Mouse (Mus musculus) adrenal gland, postnatal 10 days (tissue): ENCODE measurements around the gene Slc25a3. TPM values are rescaled to one million over a fixed set of nuclear protein-coding genes. Genes with fewer than 3 reads are reported as not detected.

Experiments used
- DNase-seq: peaks from one replicate; pipeline ENCODE4 v3.0.0; 2021; ENCODE audit warnings: mixed read lengths
- total RNA-seq, 2 experiments: library from RNA; stranded (reverse); gene quantifications; 2 replicates each; pipeline ENCODE4 v1.2.3; 2021

Slc25a3 gene
- total RNA-seq, 2 experiments from 2014 or later = 725 to 758 TPM

- no peak for DNase-seq
Measured at GRCm38 (mm10) chr10:91098056-91098455, 25.8 kb downstream of the Slc25a3 start.

DNA sequence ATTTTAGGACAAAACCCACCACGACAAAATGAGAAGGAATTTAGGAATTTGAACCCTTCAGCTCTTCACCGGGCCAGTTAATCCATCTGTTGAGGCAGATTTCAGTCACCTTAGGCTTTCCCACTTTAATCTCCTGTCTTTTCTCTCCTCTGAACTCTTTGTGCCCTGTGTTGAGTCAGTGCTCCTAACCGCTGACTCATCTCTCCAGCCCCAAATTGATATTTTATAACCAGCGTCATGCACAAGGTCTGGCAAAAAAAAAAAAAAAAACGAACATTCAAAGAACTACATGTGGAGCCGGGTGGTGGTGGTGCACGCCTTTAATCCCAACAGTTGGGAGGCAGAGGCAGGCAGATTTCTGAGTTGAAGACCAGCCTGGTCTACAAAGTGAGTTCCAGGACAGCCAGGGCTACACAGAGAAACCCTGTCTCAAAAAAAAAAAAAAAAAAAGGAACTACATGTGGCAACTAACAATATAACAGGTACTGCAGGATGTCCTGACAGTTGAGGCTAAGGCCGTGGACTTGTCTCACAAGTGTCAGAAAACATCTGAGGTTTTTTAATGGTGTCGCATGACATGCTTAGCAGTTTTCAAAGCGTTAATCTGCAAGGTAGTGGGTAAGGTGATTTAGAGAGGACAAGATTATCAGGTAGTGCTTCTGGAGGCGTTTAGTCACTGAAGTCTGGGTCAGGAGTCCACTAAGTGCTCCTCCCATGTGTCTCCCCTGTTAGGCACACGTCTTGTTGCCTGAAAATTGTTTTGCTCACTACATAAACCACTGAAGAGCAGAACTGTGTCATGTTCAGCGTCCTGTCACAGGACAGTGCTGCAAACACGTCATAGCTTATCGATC lies 29.4 kb downstream of the Slc25a3 start:
- no peak for DNase-seq

DNA sequence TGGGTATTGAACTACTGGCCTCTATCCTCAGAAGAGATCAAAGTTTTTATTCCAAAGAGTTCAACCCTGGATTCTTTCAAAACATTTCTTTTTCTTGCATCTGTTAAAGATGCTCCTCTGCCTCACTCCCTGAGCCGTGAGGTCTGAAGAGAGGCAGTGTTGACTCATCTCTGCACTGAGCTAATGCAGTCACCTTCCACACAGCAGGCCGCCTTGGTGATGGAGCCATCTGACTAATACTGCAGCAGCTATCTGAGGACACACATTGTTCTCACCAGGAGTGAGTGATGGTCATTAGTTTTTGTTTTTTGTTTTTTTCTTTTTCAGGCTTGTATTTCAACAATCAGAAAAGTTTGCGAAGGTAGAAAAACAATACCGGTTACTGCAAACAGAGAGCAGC lies 31.0 kb downstream of the Slc25a3 start:
- peak; percentile 10 for DNase-seq

DNA sequence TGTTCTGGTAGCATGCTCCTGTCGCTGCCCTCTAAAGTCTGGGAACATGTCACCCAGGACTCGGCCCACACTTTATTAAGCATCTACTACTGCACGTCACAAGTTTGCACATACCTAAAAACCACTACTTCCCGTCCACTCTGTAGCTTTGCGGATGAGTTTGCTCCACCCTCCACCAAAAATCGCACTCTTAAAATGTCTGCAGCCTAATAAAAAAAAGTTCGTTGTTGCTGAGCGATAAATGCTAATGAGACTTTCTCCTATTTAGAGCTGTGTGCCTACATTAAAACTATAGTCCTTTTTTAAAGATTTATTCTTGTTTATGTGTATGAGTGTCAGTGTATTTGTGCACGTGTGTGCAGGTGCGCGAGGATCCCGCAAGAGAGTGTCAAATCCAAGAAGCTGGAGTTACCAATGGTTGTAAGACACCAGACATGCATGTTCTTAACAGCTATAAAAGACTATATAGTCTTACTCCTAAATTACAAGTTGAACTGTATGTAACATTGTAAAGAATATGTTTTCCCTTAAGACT lies 40.4 kb downstream of the Slc25a3 start:
- no peak for DNase-seq

- peak; percentile 100 for DNase-seq
Measured at GRCm38 (mm10) chr10:91082550-91083392, 41.1 kb downstream of the Slc25a3 start, which contains the start of the genes Apaf1 and Ikbip. Gene Apaf1, minus strand, starts transcription at chr10:91082770. Gene Ikbip, plus strand, starts transcription at chr10:91082940.

DNA sequence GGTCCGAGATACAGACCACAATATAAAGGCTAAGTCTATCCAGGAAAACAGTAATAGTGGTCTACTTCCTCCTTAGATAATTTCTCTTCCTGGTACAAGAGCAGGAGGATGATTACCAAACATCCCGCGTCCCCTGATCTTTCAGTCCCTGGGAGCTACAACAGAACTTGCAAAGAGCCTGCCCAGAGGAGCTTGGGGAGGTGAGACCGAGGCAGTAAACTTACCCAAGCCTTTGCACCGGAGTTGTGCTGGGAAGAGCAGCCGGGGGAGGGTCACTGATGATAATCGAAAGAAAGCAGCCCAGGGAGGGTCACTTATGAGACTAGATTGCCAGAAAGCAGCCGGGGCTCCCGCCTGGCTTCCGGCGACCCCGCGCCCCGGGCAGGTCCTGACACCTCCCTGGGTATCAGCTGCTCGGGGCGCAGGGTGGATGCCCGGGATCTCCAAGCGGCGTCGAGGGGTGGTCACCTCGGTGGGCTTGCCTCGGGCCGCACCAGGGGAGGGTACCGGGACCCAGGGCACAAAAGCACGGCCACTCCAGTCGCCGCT lies 41.8 kb downstream of the Slc25a3 start:
- no peak for DNase-seq

GRCm38 (mm10) chr10:91080540-91080939 lies 43.3 kb downstream of the Slc25a3 start:
- no peak for DNase-seq

DNA sequence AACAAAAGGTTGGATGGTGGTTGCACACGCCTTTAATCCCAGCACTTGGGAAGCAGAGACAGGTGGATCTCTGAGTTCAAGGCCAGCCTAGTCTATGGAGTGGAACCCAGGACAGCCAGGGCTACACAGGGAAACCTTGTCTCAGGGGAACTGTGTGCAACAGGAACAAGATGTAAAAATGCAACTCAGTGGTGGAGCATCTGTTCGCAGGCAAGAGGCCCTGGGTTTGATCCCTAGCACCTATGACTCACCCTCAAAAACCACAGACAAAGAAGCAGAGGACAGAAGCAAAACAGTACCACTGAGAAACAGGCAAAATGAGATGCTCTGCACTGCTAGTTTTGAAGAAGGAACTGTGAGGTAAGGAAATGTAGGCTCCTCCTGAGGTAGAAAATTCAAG lies 47.2 kb downstream of the Slc25a3 start:
- no peak for DNase-seq

DNA sequence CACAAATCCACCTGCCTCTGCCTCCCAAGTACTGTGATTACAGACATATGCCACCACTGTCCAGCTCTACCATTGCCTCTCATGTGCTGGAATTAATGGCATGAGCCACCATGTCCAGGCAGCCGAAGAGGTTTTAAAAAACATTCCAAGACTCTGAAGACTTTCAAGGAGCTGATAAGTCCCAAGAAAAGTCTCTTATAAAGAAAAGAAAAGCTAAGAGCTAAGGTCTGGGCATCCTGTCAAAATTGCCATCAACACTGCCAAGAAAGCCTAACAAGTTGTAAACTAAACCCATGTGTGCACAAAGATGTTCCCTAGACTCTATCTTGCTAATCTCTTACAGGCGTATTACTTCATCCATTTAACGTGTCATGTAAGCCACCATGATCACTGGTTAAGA lies 50.5 kb downstream of the Slc25a3 start:
- peak; percentile 21 for DNase-seq

GRCm38 (mm10) chr10:91071768-91072167 lies 52.1 kb downstream of the Slc25a3 start:
- DNase-seq = no peak

Other genes with a start within 250 kb of the Slc25a3 start
- 10 to 100 TPM; 13.5 to 14.7 TPM for gene Apaf1, start 41.3 kb downstream of the Slc25a3 start, total RNA-seq
- 10 to 100 TPM; 30.4 to 34.5 TPM for gene Ikbip, start 41.1 kb downstream of the Slc25a3 start, total RNA-seq
- gene Tmpo, start 57.3 kb upstream of the Slc25a3 start, total RNA-seq = 100 to 1,000 TPM; 116 to 140 TPM